Mouse (Mus musculus) CH12.LX (cell line): ENCODE data around the gene Gsg1l.
A peak's percentile ranks its signal among the peaks of the same experiment; 100 is the strongest.

Experiments
- BHLHE40 ChIP-seq: IDR thresholded peaks from 2 replicates; pipeline ENCODE4 v1.6.1; 2011; ENCODE audit warnings: mild to moderate bottlenecking, low read depth, low read length, improper control_type of control experiment
- ETS1 ChIP-seq: conservative IDR thresholded peaks from 2 replicates; pipeline ENCODE4 v1.6.1; 2012; ENCODE audit warnings: low read depth, mild to moderate bottlenecking, inconsistent platforms, low read length, improper control_type of control experiment, moderate library complexity
- MEF2A ChIP-seq: IDR thresholded peaks from 2 replicates; pipeline ENCODE4 v1.6.1; 2014; ENCODE audit warnings: low read depth, mild to moderate bottlenecking, inconsistent platforms, low read length, improper control_type of control experiment, borderline replicate concordance
- POLR2AphosphoS2 ChIP-seq: IDR thresholded peaks from 2 replicates; pipeline ENCODE4 v1.6.1; 2011; ENCODE audit warnings: low read depth, low read length, improper control_type of control experiment
- USF1 ChIP-seq: IDR thresholded peaks from 2 replicates; pipeline ENCODE4 v1.6.1; 2014; ENCODE audit warnings: low read depth, mild to moderate bottlenecking, inconsistent platforms, low read length, improper control_type of control experiment
- ZC3H11A ChIP-seq: IDR thresholded peaks from 2 replicates; pipeline ENCODE4 v1.6.1; 2012; ENCODE audit warnings: low read depth, mild to moderate bottlenecking, inconsistent platforms, low read length, improper control_type of control experiment
- ZMIZ1 ChIP-seq: IDR thresholded peaks from 2 replicates; pipeline ENCODE4 v1.6.1; 2012; ENCODE audit warnings: low read depth, mild to moderate bottlenecking, inconsistent platforms, low read length, improper control_type of control experiment
- ZNF384 ChIP-seq: IDR thresholded peaks from 2 replicates; pipeline ENCODE4 v1.6.1; 2012; ENCODE audit warnings: low read depth, low read length, improper control_type of control experiment, inconsistent platforms

DNA sequence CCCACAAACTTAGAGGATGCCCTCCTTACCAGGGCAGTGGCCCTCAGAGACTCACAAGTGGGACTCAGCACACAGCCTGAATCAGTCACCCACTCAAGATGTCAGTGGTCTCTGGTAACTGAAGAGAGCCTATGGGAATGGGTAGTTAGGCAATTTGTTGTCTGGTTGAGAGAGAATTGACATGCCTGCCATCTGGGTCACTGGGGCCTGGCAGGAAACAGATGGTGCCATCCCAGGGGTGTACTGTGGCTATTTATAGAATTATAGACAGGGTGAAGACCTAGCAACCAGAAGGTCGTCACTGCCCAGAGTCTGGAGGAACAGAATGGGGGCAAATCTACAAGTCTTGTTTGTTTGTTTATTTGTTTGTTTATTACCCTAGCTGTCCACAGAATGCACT lies 54.8 kb downstream of the Gsg1l start:
- TF ChIP-seq ZC3H11A: no peak
- no peak for TF ChIP-seq ETS1
- TF ChIP-seq POLR2AphosphoS2: no peak
- TF ChIP-seq USF1: no peak
- no peak for TF ChIP-seq ZNF384
- TF ChIP-seq BHLHE40: no peak
- no peak for TF ChIP-seq ZMIZ1
- peak; percentile 37; the same call in 1 of the 2 replicates for TF ChIP-seq MEF2A
